ENCODE assay signal across 13 mouse cellular contexts in the genomic region with DNA sequence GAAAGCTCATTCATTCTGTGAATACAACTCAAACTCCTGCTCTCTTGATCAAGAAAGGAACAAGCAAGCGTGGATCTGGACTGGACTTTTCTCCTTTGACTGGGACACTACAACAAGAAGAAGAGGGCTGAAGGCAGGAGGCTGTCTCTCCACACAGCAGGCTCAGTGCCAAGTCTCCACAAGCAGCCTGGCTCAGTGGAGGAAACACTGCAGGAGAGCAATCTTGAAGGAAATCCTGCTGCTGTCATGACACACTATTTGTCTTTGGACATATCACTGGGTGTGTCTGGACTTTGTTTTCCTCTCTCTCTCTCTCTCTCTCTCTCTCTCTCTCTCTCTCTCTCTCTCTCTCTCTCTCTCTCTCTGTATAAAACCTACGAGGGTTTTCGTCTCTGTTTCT.
DNase-seq lines count a peak whose midpoint lies in the region; ATAC-seq and TF ChIP-seq lines count a peak whose summit lies in the region.
"Had no signal": no experiment of that assay in that cellular context is flagged by ENCODE, and none has a peak within 500 bp of the region (broad histone marks: within the 10 kb centered on the region; RNA-seq: fewer than 3 reads in every experiment).

No protein-coding gene starts in this region.

- WGBS in midbrain, postnatal 0 days: 66% methylated on average over 3 of the region's 3 CpGs
- 91% methylated on average over 3 of the region's 3 CpGs for WGBS in midbrain, embryonic 11.5 days
- WGBS in kidney, postnatal 0 days: 68% methylated on average over 3 of the region's 3 CpGs

- H3K27me3 ChIP-seq in midbrain, postnatal 0 days (ENCODE audit: insufficient read depth, low read length): no peaks in the 10 kb centered on the region
- H3K27me3 ChIP-seq in midbrain, embryonic 11.5 days (ENCODE audit: control insufficient read depth, insufficient read depth, low read length): no peaks in the 10 kb centered on the region
- H3K27me3 ChIP-seq in kidney, postnatal 0 days (ENCODE audit: insufficient read depth, low read length): no peaks in the 10 kb centered on the region
- H3K27me3 ChIP-seq: embryonic facial prominence, embryonic 13.5 days; liver, embryonic 13.5 days; midbrain, embryonic 15.5 days had no signal

- peak; percentile 6 to 30 for DNase-seq in cerebellum, postnatal 25 days
- DNase-seq in cerebellum, adult 9-10 months: no peak
- peak; percentile 13 for DNase-seq in midbrain, postnatal 0 days (ENCODE audit: low spot score)
- DNase-seq in midbrain, embryonic 11.5 days (ENCODE audit: low spot score, missing footprints): no peak
- DNase-seq in kidney, postnatal 0 days (ENCODE audit: low spot score): peak; percentile 56
- peak; percentile 17 for DNase-seq in right cerebral cortex, postnatal 4 days
- DNase-seq in urinary bladder, postnatal 10 days (ENCODE audit: low spot score): no peak
- DNase-seq in embryo, embryonic 10.5 days (ENCODE audit: low spot score): no peak
- DNase-seq: B cell, adult 2 months; layer of hippocampus, adult 9-11 months; liver, embryonic 13.5 days had no signal

- H3K27ac ChIP-seq in midbrain, postnatal 0 days (ENCODE audit: low read depth, low read length): no peak overlapping the region
- H3K27ac ChIP-seq in midbrain, embryonic 11.5 days (ENCODE audit: low read depth, low read length): no peak overlapping the region
- H3K27ac ChIP-seq in kidney, postnatal 0 days: no peak overlapping the region
- H3K27ac ChIP-seq: embryonic facial prominence, embryonic 13.5 days; liver, embryonic 13.5 days; midbrain, embryonic 15.5 days had no signal

- H3K4me1 ChIP-seq in midbrain, postnatal 0 days (ENCODE audit: insufficient read depth, low read length): no peaks in the 10 kb centered on the region
- H3K4me1 ChIP-seq in midbrain, embryonic 11.5 days (ENCODE audit: control insufficient read depth, insufficient read depth, low read length): no peaks in the 10 kb centered on the region
- no peaks in the 10 kb centered on the region for H3K4me1 ChIP-seq in kidney, postnatal 0 days (replicated peaks; ENCODE audit: insufficient read depth, low read length)
- H3K4me1 ChIP-seq: embryonic facial prominence, embryonic 13.5 days; liver, embryonic 13.5 days; midbrain, embryonic 15.5 days had no signal

- no peaks in the 10 kb centered on the region for H3K36me3 ChIP-seq in midbrain, postnatal 0 days (ENCODE audit: insufficient read depth, low read length)
- H3K36me3 ChIP-seq in midbrain, embryonic 11.5 days (ENCODE audit: control insufficient read depth, insufficient read depth, low read length): no peaks in the 10 kb centered on the region
- H3K36me3 ChIP-seq in kidney, postnatal 0 days (ENCODE audit: insufficient read depth, low read length): no peaks in the 10 kb centered on the region
- H3K36me3 ChIP-seq: embryonic facial prominence, embryonic 13.5 days; liver, embryonic 13.5 days; midbrain, embryonic 15.5 days had no signal

- H3K4me2 ChIP-seq in midbrain, postnatal 0 days (ENCODE audit: low read depth, low read length, poor library complexity, severe bottlenecking): no peak overlapping the region
- H3K4me2 ChIP-seq in midbrain, embryonic 11.5 days: no peak overlapping the region
- H3K4me2 ChIP-seq in kidney, postnatal 0 days (ENCODE audit: low read length): no peak overlapping the region
- H3K4me2 ChIP-seq: embryonic facial prominence, embryonic 13.5 days; liver, embryonic 13.5 days; midbrain, embryonic 15.5 days had no signal

- no peak for TF ChIP-seq CTCF in midbrain, postnatal 0 days (IDR thresholded peaks at IDR 0.05)
- no peak for TF ChIP-seq CTCF in kidney, postnatal 0 days (IDR thresholded peaks at IDR 0.05; ENCODE audit: low read depth)

- H3K9ac ChIP-seq in midbrain, postnatal 0 days (replicated peaks; ENCODE audit: low read length, poor library complexity, severe bottlenecking): no peak overlapping the region
- no peak overlapping the region for H3K9ac ChIP-seq in midbrain, embryonic 11.5 days (ENCODE audit: low read length)
- no peak overlapping the region for H3K9ac ChIP-seq in kidney, postnatal 0 days (ENCODE audit: low read depth, low read length)
- H3K9ac ChIP-seq: embryonic facial prominence, embryonic 13.5 days; liver, embryonic 13.5 days; midbrain, embryonic 15.5 days had no signal

- no peak overlapping the region for H3K4me3 ChIP-seq in midbrain, postnatal 0 days (ENCODE audit: low read depth, low read length)
- H3K4me3 ChIP-seq in midbrain, embryonic 11.5 days (ENCODE audit: low read depth, low read length): no peak overlapping the region
- no peak overlapping the region for H3K4me3 ChIP-seq in kidney, postnatal 0 days (replicated peaks; ENCODE audit: low read depth, low read length)
- H3K4me3 ChIP-seq: embryonic facial prominence, embryonic 13.5 days; liver, embryonic 13.5 days; midbrain, embryonic 15.5 days had no signal

- H3K9me3 ChIP-seq in midbrain, postnatal 0 days (ENCODE audit: low read length): no peaks in the 10 kb centered on the region
- no peaks in the 10 kb centered on the region for H3K9me3 ChIP-seq in midbrain, embryonic 11.5 days (ENCODE audit: control insufficient read depth, low read length)
- no peaks in the 10 kb centered on the region for H3K9me3 ChIP-seq in kidney, postnatal 0 days (replicated peaks; ENCODE audit: low read length)
- H3K9me3 ChIP-seq: embryonic facial prominence, embryonic 13.5 days; liver, embryonic 13.5 days; midbrain, embryonic 15.5 days had no signal

- no peak for ATAC-seq in midbrain, postnatal 0 days (ENCODE audit: low FRiP score)
- no peak for ATAC-seq in midbrain, embryonic 11.5 days (ENCODE audit: low FRiP score)
- no peak for ATAC-seq in kidney, postnatal 0 days (replicated peaks; ENCODE audit: low FRiP score, low read depth)
- ATAC-seq: midbrain, embryonic 15.5 days had no signal

Comparison
In these comparisons a context has a peak if more than half of its experiments do, and no peak if none do; other contexts are left out.
1. DNase-seq: peak in cerebellum, postnatal 25 days (2 of 2), midbrain, postnatal 0 days (single experiment), kidney, postnatal 0 days (single experiment) and right cerebral cortex, postnatal 4 days (single experiment); none in cerebellum, adult 9-10 months (single experiment), midbrain, embryonic 11.5 days (single experiment), urinary bladder, postnatal 10 days (single experiment) and embryo, embryonic 10.5 days (single experiment).